In genomic region chr3:63964100-63964921, GRCm38 (mm10) we compare ENCODE assay signal across 8 mouse cellular contexts. TPM values are rescaled to one million over a fixed set of nuclear protein-coding genes. Genes with fewer than 3 reads are reported as not detected.
DNase-seq lines count a peak whose midpoint lies in the region; ATAC-seq and TF ChIP-seq lines count a peak whose summit lies in the region.

Gene Slc33a1, minus strand, starts transcription at chr3:63964768.

- H3K27ac ChIP-seq in heart, embryonic 11.5 days (ENCODE audit: low read depth, low read length) = peak within 1 kb of the TSS; percentile 85
- peak within 1 kb of the TSS; percentile 81 for H3K27ac ChIP-seq in kidney, embryonic 16.5 days (ENCODE audit: low read length)
- H3K27ac ChIP-seq in liver, adult 2 months (replicated peaks; ENCODE audit: insufficient read depth, low read depth, low read length) = peak within 1 kb of the TSS; percentile 80

- peak; percentile 40; the same call in 1 of the 2 replicates for TF ChIP-seq POLR2A in brain, embryonic 14.5 days (IDR thresholded peaks at IDR 0.05; ENCODE audit: borderline replicate concordance, extremely low read depth, insufficient read depth, insufficient read length, poor library complexity, severe bottlenecking)
- TF ChIP-seq POLR2A in liver, adult 2 months (IDR thresholded peaks at IDR 0.05; ENCODE audit: extremely low read depth, insufficient read depth, low read length) = peak; percentile 65
- peak; percentile 79 for TF ChIP-seq POLR2A in myocyte (IDR thresholded peaks at IDR 0.05; ENCODE audit: insufficient read length, low read depth)

- H3ac ChIP-seq in C2C12 (ENCODE audit: control insufficient read depth, insufficient read length, low read depth) (peak within 1 kb of the TSS; percentile 74), myocyte (ENCODE audit: control insufficient read depth, insufficient read length) (peak within 1 kb of the TSS; percentile 51)

- ATAC-seq in heart, embryonic 11.5 days (replicated peaks; ENCODE audit: insufficient number of reproducible peaks, low FRiP score, low TSS enrichment) = peak; percentile 96
- ATAC-seq in kidney, embryonic 16.5 days (ENCODE audit: low FRiP score, low TSS enrichment) = peak; percentile 97

- TF ChIP-seq CTCF in C2C12 (IDR thresholded peaks at IDR 0.05; ENCODE audit: control insufficient read depth, insufficient read depth, insufficient read length) = no peak
- TF ChIP-seq CTCF in brain, embryonic 14.5 days (IDR thresholded peaks at IDR 0.05; ENCODE audit: borderline replicate concordance, extremely low read depth, insufficient read depth, insufficient read length) = no peak
- no peak for TF ChIP-seq CTCF in liver, adult 2 months (IDR thresholded peaks at IDR 0.05; ENCODE audit: low read depth, low read length)

- under 1% methylated on average over 69 of the region's 69 CpGs for WGBS in heart, embryonic 11.5 days (ENCODE audit: insufficient replicate concordance)
- WGBS in kidney, embryonic 16.5 days = under 1% methylated on average over 69 of the region's 69 CpGs
- WGBS in liver, adult 2 months = under 1% methylated on average over 69 of the region's 69 CpGs

- no peaks in the 10 kb centered on the region for H3K9me3 ChIP-seq in erythroblast, embryonic 14.5 days (ENCODE audit: control insufficient read depth, low read length)
- no peaks in the 10 kb centered on the region for H3K9me3 ChIP-seq in heart, embryonic 11.5 days (replicated peaks; ENCODE audit: control insufficient read depth, low read length)
- no peaks in the 10 kb centered on the region for H3K9me3 ChIP-seq in kidney, embryonic 16.5 days (ENCODE audit: low read length)

- H3K79me2 ChIP-seq in C2C12 (ENCODE audit: control insufficient read depth, insufficient read depth) = peaks cover 45% of the 10 kb centered on the region
- peaks cover 3% of the 10 kb centered on the region; the same call in 1 of the 2 replicates for H3K79me2 ChIP-seq in liver, adult 2 months (ENCODE audit: control insufficient read depth, insufficient read depth, low read length)
- peaks cover 31% of the 10 kb centered on the region for H3K79me2 ChIP-seq in myocyte (ENCODE audit: control insufficient read depth, insufficient read depth)

- H3K4me2 ChIP-seq in heart, embryonic 11.5 days = peak within 1 kb of the TSS; percentile 88
- peak within 1 kb of the TSS; percentile 70 for H3K4me2 ChIP-seq in kidney, embryonic 16.5 days (replicated peaks; ENCODE audit: low read depth, low read length)
- H3K4me2 ChIP-seq in myocyte (ENCODE audit: low read depth) = peak within 1 kb of the TSS; percentile 90

- H3K79me3 ChIP-seq in C2C12 (ENCODE audit: low read depth) = peaks cover 26% of the 10 kb centered on the region

- H3K27me3 ChIP-seq in C2C12 (ENCODE audit: control insufficient read depth, insufficient read depth, insufficient read length) (no peaks in the 10 kb centered on the region), myocyte (ENCODE audit: control insufficient read depth, insufficient read depth, insufficient read length) (no peaks in the 10 kb centered on the region)
- peaks cover 18% of the 10 kb centered on the region for H3K27me3 ChIP-seq in erythroblast, embryonic 14.5 days (ENCODE audit: control insufficient read depth)
- H3K27me3 ChIP-seq in heart, embryonic 11.5 days (ENCODE audit: control insufficient read depth, insufficient read depth, low read length) = peaks cover 3% of the 10 kb centered on the region; the same call in 1 of the 2 replicates
- H3K27me3 ChIP-seq in kidney, embryonic 16.5 days (ENCODE audit: insufficient read depth, low read length) = peaks cover 5% of the 10 kb centered on the region; the same call in 1 of the 2 replicates
- no peaks in the 10 kb centered on the region for H3K27me3 ChIP-seq in liver, adult 2 months (ENCODE audit: control insufficient read depth, insufficient read depth, low read length)
- H3K27me3 ChIP-seq in splenic B cell, adult 2 months (ENCODE audit: control insufficient read depth, insufficient read depth, low read length, poor library complexity, severe bottlenecking) = no peaks in the 10 kb centered on the region

- H3K4me1 ChIP-seq in erythroblast, embryonic 14.5 days (ENCODE audit: control insufficient read depth) = peaks cover 32% of the 10 kb centered on the region
- H3K4me1 ChIP-seq in heart, embryonic 11.5 days (ENCODE audit: control insufficient read depth, insufficient read depth, low read length) = peaks cover 7% of the 10 kb centered on the region; the same call in 1 of the 2 replicates
- H3K4me1 ChIP-seq in kidney, embryonic 16.5 days (ENCODE audit: insufficient read depth, low read length) = peaks cover 12% of the 10 kb centered on the region
- peaks cover 9% of the 10 kb centered on the region; the same call in 1 of the 2 replicates for H3K4me1 ChIP-seq in liver, adult 2 months (ENCODE audit: control insufficient read depth, insufficient read depth, low read length)

- peak within 1 kb of the TSS; percentile 72 for H3K4me3 ChIP-seq in C2C12 (ENCODE audit: insufficient read depth, poor library complexity, severe bottlenecking)
- peak within 1 kb of the TSS; percentile 87 for H3K4me3 ChIP-seq in erythroblast, embryonic 14.5 days (replicated peaks)
- H3K4me3 ChIP-seq in heart, embryonic 11.5 days (ENCODE audit: low read depth, low read length) = peak within 1 kb of the TSS; percentile 89
- peak within 1 kb of the TSS; percentile 71 for H3K4me3 ChIP-seq in kidney, embryonic 16.5 days (ENCODE audit: low read length)
- H3K4me3 ChIP-seq in liver, adult 2 months (ENCODE audit: insufficient read depth, low read depth, low read length) = peak within 1 kb of the TSS; percentile 78
- H3K4me3 ChIP-seq in myocyte = peak within 1 kb of the TSS; percentile 94

- peak; percentile 100 for DNase-seq in brain, embryonic 14.5 days (ENCODE audit: low read depth)
- peak; percentile 98 for DNase-seq in liver, adult 2 months (ENCODE audit: extremely low read depth, low read depth, low spot score)
- DNase-seq in splenic B cell, adult 2 months (ENCODE audit: low read depth, low spot score) = peak; percentile 99

- H3K36me3 ChIP-seq in C2C12 (ENCODE audit: control insufficient read depth, insufficient read depth) (no peaks in the 10 kb centered on the region), myocyte (ENCODE audit: control insufficient read depth, insufficient read depth) (no peaks in the 10 kb centered on the region)
- H3K36me3 ChIP-seq in erythroblast, embryonic 14.5 days (ENCODE audit: control insufficient read depth) = peaks cover 3% of the 10 kb centered on the region
- no peaks in the 10 kb centered on the region for H3K36me3 ChIP-seq in heart, embryonic 11.5 days (ENCODE audit: control insufficient read depth, insufficient read depth, low read length)
- H3K36me3 ChIP-seq in kidney, embryonic 16.5 days (ENCODE audit: insufficient read depth, low read length) = no peaks in the 10 kb centered on the region
- peaks cover 4% of the 10 kb centered on the region for H3K36me3 ChIP-seq in liver, adult 2 months (ENCODE audit: control insufficient read depth, insufficient read depth, low read length)
- no peaks in the 10 kb centered on the region for H3K36me3 ChIP-seq in splenic B cell, adult 2 months (ENCODE audit: control insufficient read depth, insufficient read depth, low read length, poor library complexity, severe bottlenecking)

- H3K9ac ChIP-seq in heart, embryonic 11.5 days (ENCODE audit: low read depth, low read length) = peak within 1 kb of the TSS; percentile 91
- peak within 1 kb of the TSS; percentile 84 for H3K9ac ChIP-seq in kidney, embryonic 16.5 days (replicated peaks; ENCODE audit: low read length)
- H3K9ac ChIP-seq in liver, adult 2 months (ENCODE audit: low read depth, low read length) = peak within 1 kb of the TSS; percentile 72

TF ChIP-seq in C2C12, 6 proteins besides CTCF, POLR2A, EP300 and RAD21:
- no peak for TF ChIP-seq MYOG (IDR thresholded peaks at IDR 0.05; ENCODE audit: control insufficient read depth, extremely low read depth, insufficient read length)
- TF ChIP-seq CEBPB (IDR thresholded peaks at IDR 0.05; ENCODE audit: low read depth) = peak; percentile 62
- no peak for TF ChIP-seq MYOD1 (IDR thresholded peaks at IDR 0.05; ENCODE audit: control insufficient read depth, insufficient read length, low read depth)
- peak; percentile 99 for TF ChIP-seq MAX (IDR thresholded peaks at IDR 0.05)
- TF ChIP-seq FOSL1 (IDR thresholded peaks at IDR 0.05; ENCODE audit: insufficient read depth, low read length, poor library complexity, severe bottlenecking) = no peak
- peak; percentile 98 for TF ChIP-seq USF1 (IDR thresholded peaks at IDR 0.05; ENCODE audit: low read depth)

TF ChIP-seq in myocyte, 11 proteins besides CTCF, POLR2A, EP300 and RAD21:
- TF ChIP-seq POLR2AphosphoS2 (IDR thresholded peaks at IDR 0.05; ENCODE audit: insufficient read length, low read depth) (peak; percentile 87), TCF12 (IDR thresholded peaks at IDR 0.05; ENCODE audit: insufficient read depth, poor library complexity, severe bottlenecking) (no peak), MYOD1 (IDR thresholded peaks at IDR 0.05; ENCODE audit: control insufficient read depth in 1 of 3, insufficient read length in 2 of 3, low read depth in 2 of 3) (peak in 1 of 3 experiments; percentile 50), REST (IDR thresholded peaks at IDR 0.05; ENCODE audit: insufficient read depth, insufficient read length) (no peak), USF1 (IDR thresholded peaks at IDR 0.05; ENCODE audit: low read depth) (peak; percentile 98), SRF (IDR thresholded peaks at IDR 0.05; ENCODE audit: control insufficient read depth, insufficient read length, low read depth) (peak; percentile 60), MYOG (IDR thresholded peaks at IDR 0.05; ENCODE audit: control insufficient read depth in 1 of 3, insufficient read depth in 1 of 3, insufficient read length in 2 of 3, low read depth in 2 of 3) (peak in 1 of 3 experiments; percentile 8), TCF3 (IDR thresholded peaks at IDR 0.05; ENCODE audit: insufficient read length, low read depth) (no peak), CEBPB (IDR thresholded peaks at IDR 0.05; ENCODE audit: insufficient read depth, poor library complexity, severe bottlenecking) (peak; percentile 65; the same call in 1 of the 2 replicates), E2F4 (IDR thresholded peaks at IDR 0.05; ENCODE audit: insufficient read depth) (no peak), MAX (IDR thresholded peaks at IDR 0.05; ENCODE audit: low read depth) (peak; percentile 92)
TF ChIP-seq in myocyte: peak in this region for 7.

RNA-seq across cellular contexts. Expression of gene Slc33a1, which starts in this region (rescaled TPM):
- polyA plus RNA-seq in C2C12 (2012; fragmentation: generic; extraction: Trizol) (10.0 TPM), myocyte (2012; fragmentation: generic; extraction: Trizol) (8.4 TPM)
- polyA plus RNA-seq in brain, embryonic 14.5 days (2012; rRNA removed) = 12.9 and 15.0 TPM in 2 replicates
- 0.21 and 0.55 TPM in 2 replicates for polyA plus RNA-seq in erythroblast, embryonic 14.5 days (2012)
- polyA plus RNA-seq in heart, embryonic 11.5 days (2014; fragmentation: Nextera tagmentation; extraction: Ambion mirVana) = 10.2 and 10.4 TPM in 2 replicates
- 31.6 and 36.7 TPM in 2 replicates for polyA plus RNA-seq in kidney, embryonic 16.5 days (2015; fragmentation: Nextera tagmentation; extraction: Ambion mirVana)
- total RNA-seq in liver, adult 2 months (2014; rRNA removed) = 60.9 and 66.7 TPM in 2 replicates
- 28.6 and 32.1 TPM in 2 replicates for polyA plus RNA-seq in liver, adult 2 months (2012; rRNA removed)

Comparison
In these comparisons a context has a peak if more than half of its experiments do, and no peak if none do; other contexts are left out.
1. Peak in every context shown above with its lines: DNase-seq, ATAC-seq, H3K4me3 ChIP-seq and H3K27ac ChIP-seq.